Mouse (Mus musculus): Measurements from ENCODE around the gene Zfp810. TPM values are rescaled to one million over a fixed set of nuclear protein-coding genes. Genes with fewer than 3 reads are reported as not detected.

Gene Zfp810
- polyA plus RNA-seq (2016; fragmentation: Nextera tagmentation; extraction: Ambion mirVana) = 36.6 and 36.9 TPM in 2 replicates

GRCm38 (mm10) chr9:22307156-22307919 is at the start of gene Zfp810:
Gene Zfp810 (minus strand): TSS chr9:22307648.
- WGBS = under 1% methylated on average over 56 of the region's 56 CpGs
- peak within 1 kb of the TSS; percentile 88 for H3K27ac ChIP-seq
- ATAC-seq (ENCODE audit: insufficient number of reproducible peaks, insufficient read depth, low FRiP score, low TSS enrichment, low read depth) = peak; percentile 97
- H3K36me3 ChIP-seq = peaks cover 30% of the 10 kb centered on the region
- H3K9ac ChIP-seq (replicated peaks) = peak within 1 kb of the TSS; percentile 99
- peak within 1 kb of the TSS; percentile 93 for H3K4me3 ChIP-seq (replicated peaks)
- peaks cover 20% of the 10 kb centered on the region for H3K9me3 ChIP-seq
- peak within 1 kb of the TSS; percentile 71 for H3K4me2 ChIP-seq
- H3K27me3 ChIP-seq = no peaks in the 10 kb centered on the region
- H3K4me1 ChIP-seq (replicated peaks) = peaks cover 11% of the 10 kb centered on the region

- Histone ChIP-seq H3K9ac (replicated peaks) (no peak overlapping the region), H3K4me3 (replicated peaks) (no peak overlapping the region), H3K36me3 (peaks cover 81% of the 10 kb centered on the region), H3K27ac (no peak overlapping the region), H3K27me3 (no peaks in the 10 kb centered on the region), H3K4me1 (replicated peaks) (no peaks in the 10 kb centered on the region), H3K4me2 (no peak overlapping the region), H3K9me3 (no peaks in the 10 kb centered on the region)
- WGBS = 91% methylated on average over 3 of the region's 3 CpGs
- ATAC-seq (ENCODE audit: insufficient number of reproducible peaks, insufficient read depth, low FRiP score, low TSS enrichment, low read depth) = no peak
These were observed 48.5 kb upstream of the Zfp810 start for GRCm38 (mm10) chr9:22355919-22356318.

DNA sequence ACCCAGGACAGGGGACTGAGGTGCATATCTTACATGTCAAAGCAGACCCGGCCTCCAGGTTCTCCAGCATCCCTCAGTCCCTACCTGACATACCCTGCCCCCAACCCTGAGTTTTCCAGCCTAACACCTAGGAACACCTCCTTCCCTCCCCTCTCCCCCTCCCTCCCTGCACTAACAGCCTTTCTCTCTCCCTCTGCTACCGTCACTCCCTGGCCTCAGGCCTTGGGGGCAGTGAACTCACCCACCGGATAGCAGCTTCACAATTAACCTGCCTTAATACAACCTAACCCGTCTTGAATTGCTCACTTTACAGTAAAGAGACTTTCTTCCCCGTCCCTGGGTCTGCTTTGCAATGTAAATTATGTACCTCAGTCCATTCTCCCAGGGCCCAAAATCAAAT is 46.5 kb upstream of the Zfp810 start:
- no peak for ATAC-seq (ENCODE audit: insufficient number of reproducible peaks, insufficient read depth, low FRiP score, low TSS enrichment, low read depth)
- Histone ChIP-seq H3K27me3 (no peaks in the 10 kb centered on the region), H3K27ac (no peak overlapping the region), H3K4me2 (no peak overlapping the region), H3K4me3 (replicated peaks) (no peak overlapping the region), H3K9ac (replicated peaks) (no peak overlapping the region), H3K4me1 (replicated peaks) (no peaks in the 10 kb centered on the region), H3K36me3 (peaks cover 73% of the 10 kb centered on the region), H3K9me3 (no peaks in the 10 kb centered on the region)
- 77% methylated on average over 5 of the region's 5 CpGs for WGBS

DNA sequence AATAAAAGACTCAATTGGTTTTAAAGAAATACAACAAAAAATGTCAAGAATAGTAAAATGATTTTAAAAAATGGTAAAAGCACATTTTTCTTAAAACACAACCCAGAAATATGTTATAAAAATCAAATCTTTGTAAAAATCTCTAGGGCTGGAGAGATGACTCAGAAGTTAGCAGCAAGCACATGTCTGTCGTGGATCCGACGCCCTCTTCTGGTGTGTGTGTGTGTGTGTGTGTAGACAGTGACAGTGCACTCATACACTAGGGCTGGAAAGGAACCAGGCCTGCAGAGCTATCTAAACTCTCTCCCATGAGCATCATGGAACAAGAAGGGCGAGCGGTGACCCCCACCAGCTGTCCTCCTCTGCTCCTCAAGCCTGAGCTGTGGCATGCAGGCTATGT is 46.0 kb upstream of the Zfp810 start:
- no peaks in the 10 kb centered on the region for H3K4me1 ChIP-seq (replicated peaks)
- H3K27me3 ChIP-seq = no peaks in the 10 kb centered on the region
- H3K4me3 ChIP-seq (replicated peaks) = no peak overlapping the region
- H3K36me3 ChIP-seq = peaks cover 71% of the 10 kb centered on the region
- no peak overlapping the region for H3K4me2 ChIP-seq
- no peak overlapping the region for H3K27ac ChIP-seq
- no peak for ATAC-seq (ENCODE audit: insufficient number of reproducible peaks, insufficient read depth, low FRiP score, low TSS enrichment, low read depth)
- 99% methylated on average over 5 of the region's 5 CpGs for WGBS
- no peak overlapping the region for H3K9ac ChIP-seq (replicated peaks)
- no peaks in the 10 kb centered on the region for H3K9me3 ChIP-seq

- no peak overlapping the region for H3K4me3 ChIP-seq (replicated peaks)
- H3K27ac ChIP-seq = no peak overlapping the region
- H3K4me1 ChIP-seq (replicated peaks) = no peaks in the 10 kb centered on the region
- H3K36me3 ChIP-seq = peaks cover 84% of the 10 kb centered on the region
- no peaks in the 10 kb centered on the region for H3K9me3 ChIP-seq
- no peak for ATAC-seq (ENCODE audit: insufficient number of reproducible peaks, insufficient read depth, low FRiP score, low TSS enrichment, low read depth)
- 96% methylated on average over 1 of the region's 1 CpGs for WGBS
- H3K4me2 ChIP-seq = no peak overlapping the region
- no peak overlapping the region for H3K9ac ChIP-seq (replicated peaks)
- no peaks in the 10 kb centered on the region for H3K27me3 ChIP-seq
These were observed 32.9 kb upstream of the Zfp810 start for GRCm38 (mm10) chr9:22340331-22340730.

GRCm38 (mm10) chr9:22337217-22337616 is 29.8 kb upstream of the Zfp810 start:
- no peak for ATAC-seq (ENCODE audit: insufficient number of reproducible peaks, insufficient read depth, low FRiP score, low TSS enrichment, low read depth)
- Histone ChIP-seq H3K9me3 (no peaks in the 10 kb centered on the region), H3K4me3 (replicated peaks) (no peak overlapping the region), H3K27me3 (no peaks in the 10 kb centered on the region), H3K36me3 (peaks cover 87% of the 10 kb centered on the region), H3K4me1 (replicated peaks) (no peaks in the 10 kb centered on the region), H3K9ac (replicated peaks) (no peak overlapping the region), H3K27ac (no peak overlapping the region), H3K4me2 (no peak overlapping the region)
- WGBS = 97% methylated on average over 2 of the region's 2 CpGs

GRCm38 (mm10) chr9:22327475-22328387 is 20.3 kb upstream of the Zfp810 start:
- WGBS = under 1% methylated on average over 32 of the region's 32 CpGs
- H3K9me3 ChIP-seq = no peaks in the 10 kb centered on the region
- peak overlapping the region; percentile 54 for H3K4me3 ChIP-seq (replicated peaks)
- peaks cover 18% of the 10 kb centered on the region for H3K36me3 ChIP-seq
- H3K27me3 ChIP-seq = no peaks in the 10 kb centered on the region
- peak overlapping the region; percentile 87 for H3K4me2 ChIP-seq
- peaks cover 14% of the 10 kb centered on the region for H3K4me1 ChIP-seq (replicated peaks)
- peak; percentile 91 for ATAC-seq (ENCODE audit: insufficient number of reproducible peaks, insufficient read depth, low FRiP score, low TSS enrichment, low read depth)
- peak overlapping the region; percentile 60 for H3K9ac ChIP-seq (replicated peaks)
- H3K27ac ChIP-seq = peak overlapping the region; percentile 77; the same call in 1 of the 2 replicates

- no peaks in the 10 kb centered on the region for H3K27me3 ChIP-seq
- H3K9ac ChIP-seq (replicated peaks) = peak overlapping the region; percentile 60
- peak overlapping the region; percentile 54 for H3K4me3 ChIP-seq (replicated peaks)
- peaks cover 12% of the 10 kb centered on the region for H3K36me3 ChIP-seq
- ATAC-seq (ENCODE audit: insufficient number of reproducible peaks, insufficient read depth, low FRiP score, low TSS enrichment, low read depth) = no peak
- no peaks in the 10 kb centered on the region for H3K9me3 ChIP-seq
- peaks cover 14% of the 10 kb centered on the region for H3K4me1 ChIP-seq (replicated peaks)
- 12% methylated on average over 9 of the region's 9 CpGs for WGBS
- H3K27ac ChIP-seq = peak overlapping the region; percentile 77
- peak overlapping the region; percentile 87 for H3K4me2 ChIP-seq
These were observed 19.6 kb upstream of the Zfp810 start for GRCm38 (mm10) chr9:22327099-22327474.

GRCm38 (mm10) chr9:22324579-22324978 is 17.1 kb upstream of the Zfp810 start:
- WGBS = 100% methylated on average over 1 of the region's 1 CpGs

GRCm38 (mm10) chr9:22322381-22323211 is 15.1 kb upstream of the Zfp810 start:
- no peaks in the 10 kb centered on the region for H3K36me3 ChIP-seq
- 84% methylated on average over 8 of the region's 8 CpGs for WGBS

More at GRCm38 (mm10) chr9:22324579-22324978, 17.1 kb upstream of the Zfp810 start:
- no peak overlapping the region for H3K27ac ChIP-seq
- no peaks in the 10 kb centered on the region for H3K27me3 ChIP-seq
- H3K4me3 ChIP-seq (replicated peaks) = no peak overlapping the region
- H3K36me3 ChIP-seq = no peaks in the 10 kb centered on the region
- H3K9ac ChIP-seq (replicated peaks) = no peak overlapping the region
- no peaks in the 10 kb centered on the region for H3K9me3 ChIP-seq
- H3K4me1 ChIP-seq (replicated peaks) = peaks cover 14% of the 10 kb centered on the region
- ATAC-seq (ENCODE audit: insufficient number of reproducible peaks, insufficient read depth, low FRiP score, low TSS enrichment, low read depth) = no peak
- no peak overlapping the region for H3K4me2 ChIP-seq

More at GRCm38 (mm10) chr9:22322381-22323211, 15.1 kb upstream of the Zfp810 start:
- peaks cover 11% of the 10 kb centered on the region for H3K4me1 ChIP-seq (replicated peaks)
- no peak overlapping the region for H3K27ac ChIP-seq
- no peak overlapping the region for H3K4me3 ChIP-seq (replicated peaks)
- ATAC-seq (ENCODE audit: insufficient number of reproducible peaks, insufficient read depth, low FRiP score, low TSS enrichment, low read depth) = no peak
- H3K4me2 ChIP-seq = no peak overlapping the region
- H3K9ac ChIP-seq (replicated peaks) = no peak overlapping the region
- H3K9me3 ChIP-seq = peaks cover 5% of the 10 kb centered on the region; the same call in 1 of the 2 replicates
- H3K27me3 ChIP-seq = no peaks in the 10 kb centered on the region

Data from limb, embryonic 12.5 days (tissue).